Mouse (Mus musculus): ENCODE results near the gene Sept11. TPM values are rescaled to one million over a fixed set of nuclear protein-coding genes. Genes with fewer than 3 reads are reported as not detected.

Sept11 gene
- total and polyA plus RNA-seq, 3 experiments: 34.9 to 245 (median 87.2) TPM

- Histone ChIP-seq H3K36me3 (ENCODE audit: control insufficient read depth in 1 of 2, insufficient read depth in 2 of 2, low read length in 2 of 2) (no peaks in the 10 kb centered on the region), H3K9ac (ENCODE audit: control insufficient read depth, low read depth, low read length, poor library complexity, severe bottlenecking) (no peak overlapping the region), H3K4me3 (ENCODE audit: control insufficient read depth in 1 of 2, insufficient read depth in 1 of 2, low read depth in 2 of 2, low read length in 2 of 2) (no peak overlapping the region), H3K27ac (ENCODE audit: control insufficient read depth, low read depth, low read length) (no peak overlapping the region), H3K79me2 (ENCODE audit: control insufficient read depth, insufficient read depth, low read length, poor library complexity) (no peaks in the 10 kb centered on the region), H3K9me3 (replicated peaks; ENCODE audit: insufficient read depth, low read length) (no peaks in the 10 kb centered on the region), H3K27me3 (ENCODE audit: control insufficient read depth in 1 of 2, insufficient read depth in 2 of 2, low read length in 2 of 2) (no peaks in the 10 kb centered on the region), H3K4me1 (ENCODE audit: control insufficient read depth in 1 of 2, insufficient read depth in 2 of 2, low read length in 2 of 2) (no peaks in the 10 kb centered on the region)
- no peak for DNase-seq (ENCODE audit: low read depth, low spot score)
- TF ChIP-seq ZMIZ1 (IDR thresholded peaks at IDR 0.05; ENCODE audit: low read depth, low read length) (no peak), E2F4 (IDR thresholded peaks at IDR 0.05; ENCODE audit: borderline replicate concordance, low read depth, low read length) (no peak), ELF1 (IDR thresholded peaks at IDR 0.05; ENCODE audit: low read depth, low read length) (no peak), ZKSCAN1 (IDR thresholded peaks at IDR 0.05; ENCODE audit: low read depth, low read length) (no peak), ZC3H11A (IDR thresholded peaks at IDR 0.05; ENCODE audit: low read depth, low read length) (no peak), MAZ (IDR thresholded peaks at IDR 0.05; ENCODE audit: low read depth, low read length) (no peak), TCF12 (IDR thresholded peaks at IDR 0.05; ENCODE audit: low read depth, low read length) (no peak), MYB (IDR thresholded peaks at IDR 0.05; ENCODE audit: low read depth, low read length) (no peak), TAL1 (IDR thresholded peaks at IDR 0.05; ENCODE audit: low read length) (no peak), SMC3 (IDR thresholded peaks at IDR 0.05; ENCODE audit: low read depth, low read length) (no peak), USF2 (IDR thresholded peaks at IDR 0.05; ENCODE audit: borderline replicate concordance in 1 of 2, insufficient read depth in 1 of 2, low read depth in 1 of 2, low read length in 2 of 2) (no peak), BHLHE40 (IDR thresholded peaks at IDR 0.05; ENCODE audit: borderline replicate concordance, low read depth, low read length) (no peak), TBP (IDR thresholded peaks at IDR 0.05; ENCODE audit: low read depth, low read length) (no peak)
These were observed 49.3 kb upstream of the Sept11 start for GRCm38 (mm10) chr5:93043688-93044583.

- Histone ChIP-seq H3K27ac (ENCODE audit: control insufficient read depth, low read depth, low read length) (no peak within 1 kb of the TSS), H3K4me1 (ENCODE audit: control insufficient read depth in 1 of 2, insufficient read depth in 2 of 2, low read length in 2 of 2) (no peaks in the 10 kb centered on the region), H3K36me3 (ENCODE audit: control insufficient read depth in 1 of 2, insufficient read depth in 2 of 2, low read length in 2 of 2) (no peaks in the 10 kb centered on the region), H3K4me3 (ENCODE audit: control insufficient read depth in 1 of 2, insufficient read depth in 1 of 2, low read depth in 2 of 2, low read length in 2 of 2) (no peak within 1 kb of the TSS), H3K9me3 (replicated peaks; ENCODE audit: insufficient read depth, low read length) (no peaks in the 10 kb centered on the region), H3K9ac (ENCODE audit: control insufficient read depth, low read depth, low read length, poor library complexity, severe bottlenecking) (no peak within 1 kb of the TSS), H3K79me2 (ENCODE audit: control insufficient read depth, insufficient read depth, low read length, poor library complexity) (no peaks in the 10 kb centered on the region), H3K27me3 (ENCODE audit: control insufficient read depth in 1 of 2, insufficient read depth in 2 of 2, low read length in 2 of 2) (no peaks in the 10 kb centered on the region)
- DNase-seq (ENCODE audit: low read depth, low spot score): no peak
- TF ChIP-seq CHD1 (IDR thresholded peaks at IDR 0.05; ENCODE audit: low read depth, low read length) (no peak), ZKSCAN1 (IDR thresholded peaks at IDR 0.05; ENCODE audit: low read depth, low read length) (no peak)
These were observed 48.5 kb upstream of the Sept11 start, which contains the start of gene Sowahb for GRCm38 (mm10) chr5:93044584-93045370. Gene Sowahb (minus strand): TSS chr5:93045022.

All from MEL (cell line).